Mouse (Mus musculus) T-helper 2 cell (primary cell): ENCODE results near the gene Chek2.
"Not testable (repeated sequence)": the region's sequence is repeated elsewhere in the genome, so short reads cannot be mapped to it uniquely, and the experiment has no call there.

ENCODE experiments used
- in situ Hi-C: fragments of 300-600 bp; cut with MboI, MseI; formaldehyde crosslinking; loops from one replicate; pipeline ENCODE4 v1.15.1; 2025; ENCODE audit warnings: high pct_unique_total_duplicates

The Chek2 gene

DNA sequence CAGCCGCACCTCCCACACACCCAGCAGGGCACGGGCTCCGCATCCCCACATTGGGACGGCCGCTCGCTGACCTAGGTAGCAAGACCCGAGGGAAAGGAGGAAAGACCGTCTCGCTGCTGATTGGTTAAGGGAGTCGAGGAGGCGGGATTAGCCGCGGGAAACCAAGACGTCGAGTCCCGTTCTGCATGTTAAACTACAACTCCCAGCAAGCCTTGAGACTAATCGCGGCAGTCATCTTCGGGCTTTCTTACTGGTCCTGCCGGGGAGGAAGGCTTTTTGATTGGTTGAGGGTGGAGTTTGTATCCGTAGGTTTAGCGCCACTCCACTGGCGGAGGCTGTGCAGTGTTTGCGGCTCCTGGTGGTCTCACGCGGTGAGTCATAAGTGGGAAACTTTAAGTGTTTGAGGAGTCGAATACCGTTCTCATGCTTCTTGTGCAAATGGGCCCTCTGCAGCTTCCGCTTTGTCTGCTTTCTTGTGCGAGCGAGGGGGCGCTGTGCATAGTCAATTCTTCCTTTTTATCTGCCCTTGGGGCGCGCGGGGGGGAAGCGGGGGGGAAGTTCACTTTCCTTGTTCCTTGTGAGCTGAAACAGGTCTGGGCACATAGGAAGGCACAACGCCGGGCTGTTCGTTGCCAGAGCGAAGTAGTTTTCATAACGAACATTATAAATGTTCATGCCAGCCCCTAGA lies at the start of gene Chek2, which contains the start of gene Hscb:
Chek2 (plus strand) TSS at position 302 of the 688 bp plus-strand sequence.
Hscb (minus strand) TSS at position 100 of the 688 bp plus-strand sequence.
- in situ Hi-C loops: no loop called here

GRCm38 (mm10) chr5:110794363-110794762 lies 45.4 kb upstream of the Chek2 start:
- in situ Hi-C loops: loop anchor here (10.0 kb wide), 1 partner anchor 1240 kb away; the partner anchor contains the start of gene Crlf2

DNA sequence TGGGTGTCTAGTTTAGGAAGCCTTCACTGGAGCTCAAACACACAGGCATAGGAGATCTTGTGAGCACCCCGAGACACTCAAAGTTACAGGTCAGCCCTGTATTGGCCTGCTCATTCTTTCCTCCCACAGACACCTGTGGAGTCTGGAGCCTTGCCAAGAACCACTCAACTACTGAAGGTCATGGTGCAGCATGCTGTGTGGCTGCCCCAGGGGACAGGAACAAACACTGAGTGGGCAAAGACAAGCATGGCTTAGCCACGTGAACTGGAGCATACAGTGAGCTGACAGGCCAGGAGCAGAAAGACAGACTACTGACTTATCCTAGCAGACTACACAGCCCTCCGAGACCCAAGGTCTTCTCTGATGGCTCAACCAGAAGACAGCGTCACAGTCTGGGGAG lies 42.1 kb upstream of the Chek2 start:
- in situ Hi-C loops: loop anchor here (10.0 kb wide), 1 partner anchor 1243 kb away; the partner anchor contains the start of gene Crlf2

DNA sequence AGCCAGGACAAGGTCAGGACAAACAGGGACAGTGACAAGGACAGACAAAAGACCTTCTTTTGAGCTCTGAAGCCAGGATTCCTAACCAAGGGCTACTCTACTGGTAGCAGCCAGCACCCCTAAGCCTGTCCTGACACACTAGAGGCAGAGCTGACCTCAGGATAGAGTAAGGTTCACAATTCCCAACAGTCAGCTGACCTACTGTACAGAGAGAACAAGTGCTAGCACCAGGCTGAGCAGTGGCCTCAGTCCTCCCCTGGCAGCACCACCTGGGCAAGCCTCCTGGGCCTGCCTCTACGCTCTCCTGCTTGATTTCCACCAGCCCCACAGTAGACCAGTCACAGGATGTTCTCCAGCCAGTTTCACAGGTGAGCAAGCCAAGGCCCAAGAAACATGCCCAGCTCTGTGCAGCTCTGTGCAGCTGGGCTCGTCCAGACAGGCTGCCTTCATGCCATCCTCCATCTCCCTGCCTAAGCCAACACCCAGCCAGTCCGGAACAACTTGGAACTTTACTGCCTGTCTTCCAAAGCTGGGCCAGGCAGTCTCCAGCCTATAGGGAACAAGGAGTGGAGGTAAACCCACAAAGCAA lies 38.6 kb upstream of the Chek2 start:
- in situ Hi-C loops: no loop called here

- in situ Hi-C loops: no loop called here
Observed at GRCm38 (mm10) chr5:110802186-110802585, 37.6 kb upstream of the Chek2 start.

DNA sequence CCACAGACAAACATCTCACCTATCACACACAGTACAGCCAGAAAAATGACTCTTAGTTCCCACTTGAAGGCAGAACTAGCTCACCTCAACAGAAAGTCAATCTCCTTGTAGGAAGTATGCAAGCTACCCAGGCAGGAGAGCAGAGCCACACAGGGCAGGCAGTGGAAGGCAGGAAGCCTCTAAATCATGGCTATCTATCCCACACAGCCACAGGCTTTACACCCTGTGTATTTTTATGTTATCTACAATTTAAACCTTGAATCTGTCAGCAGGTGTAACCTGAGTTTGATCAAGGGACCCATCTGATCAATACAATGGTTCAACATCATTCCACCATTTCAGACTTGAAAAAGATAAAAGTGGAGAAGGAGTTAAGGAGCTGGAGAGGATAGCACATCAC lies 37.0 kb upstream of the Chek2 start:
- in situ Hi-C loops: no loop called here

- in situ Hi-C loops: no loop called here
Observed at GRCm38 (mm10) chr5:110804012-110804743, 35.6 kb upstream of the Chek2 start.

DNA sequence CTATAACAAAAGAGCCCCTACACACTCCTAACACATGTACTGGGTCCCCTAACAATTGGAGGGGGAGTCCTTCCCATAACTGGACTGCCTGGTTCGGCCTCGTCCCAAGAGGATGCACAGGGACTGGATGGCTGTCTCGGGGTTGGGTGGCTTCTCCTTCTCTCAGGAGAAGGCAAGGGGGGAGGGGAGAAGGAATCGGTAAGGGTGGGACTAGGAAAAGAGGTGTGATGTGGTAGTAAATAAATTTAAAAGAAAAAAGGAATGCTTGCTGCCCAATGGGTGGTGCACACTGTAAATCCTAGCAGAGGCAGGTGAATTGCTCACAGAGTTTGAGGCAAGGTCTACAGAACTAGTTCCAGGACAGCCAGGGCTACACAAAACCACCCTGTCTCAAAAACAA lies 33.6 kb upstream of the Chek2 start:
- in situ Hi-C loops: no loop called here

DNA sequence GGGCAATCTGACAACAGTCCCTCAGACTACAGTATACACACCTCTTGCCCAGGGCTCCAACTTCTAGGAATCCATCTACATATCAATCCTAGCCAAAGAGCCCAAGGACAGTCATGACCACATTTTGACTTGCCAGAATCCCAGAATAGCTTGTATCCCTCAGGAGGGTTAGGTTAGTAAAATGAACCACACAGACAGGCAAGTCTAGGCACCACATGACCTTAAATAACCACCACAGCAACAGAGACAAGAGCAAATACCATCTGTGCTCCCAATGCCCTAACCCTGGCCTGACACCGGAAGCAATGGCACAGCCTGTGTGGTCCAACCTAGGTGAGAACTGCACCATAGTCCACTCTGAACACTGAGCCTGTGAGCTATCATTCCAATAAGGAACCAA lies 33.1 kb upstream of the Chek2 start:
- in situ Hi-C loops: no loop called here

GRCm38 (mm10) chr5:110807453-110807852 lies 32.3 kb upstream of the Chek2 start:
- in situ Hi-C loops: no loop called here

- in situ Hi-C loops: no loop called here
Observed at GRCm38 (mm10) chr5:110808061-110808631, 31.6 kb upstream of the Chek2 start.

DNA sequence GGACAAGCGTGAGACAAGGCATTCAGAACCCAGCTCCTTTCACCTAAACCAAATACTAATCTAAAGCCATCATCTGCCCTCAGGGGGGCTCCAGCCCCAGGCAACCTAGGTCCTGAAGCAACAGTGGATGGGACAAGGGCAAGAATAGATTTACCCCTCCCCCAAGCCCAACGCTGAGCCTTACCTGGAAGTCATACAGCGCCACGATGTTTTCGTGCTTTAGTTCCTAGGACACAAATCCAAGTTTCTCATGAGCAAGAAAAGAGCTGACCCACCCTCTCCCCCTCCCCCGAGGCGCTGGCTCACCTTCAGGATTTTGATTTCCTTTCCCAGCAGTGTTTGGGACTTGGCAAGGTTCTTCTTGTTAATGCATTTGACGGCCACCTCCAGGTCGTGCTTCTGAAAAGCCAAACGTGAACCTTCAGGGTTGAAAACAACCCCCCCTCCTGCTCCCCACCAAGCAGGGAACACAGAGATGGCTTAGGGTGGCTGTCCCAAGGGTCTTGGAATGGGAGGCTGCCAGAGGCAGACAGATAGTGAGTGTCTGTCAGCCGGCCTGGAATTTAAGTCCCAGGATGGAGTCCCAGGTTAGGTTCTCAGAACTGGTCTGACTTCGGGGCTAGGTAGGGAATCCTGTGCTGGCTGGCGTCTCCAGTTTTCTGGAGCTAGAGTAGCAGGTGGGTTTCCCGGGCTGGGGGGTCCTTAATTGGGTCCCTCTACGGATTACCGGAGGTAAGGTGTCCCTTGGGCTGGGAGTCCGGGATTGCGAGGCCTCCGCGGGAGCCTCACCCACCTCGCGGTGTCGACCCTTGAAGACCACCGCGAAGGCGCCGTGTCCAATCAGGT lies 30.7 kb upstream of the Chek2 start:
- in situ Hi-C loops: no loop called here

- in situ Hi-C loops: no loop called here
Observed at GRCm38 (mm10) chr5:110809667-110810325, 30.0 kb upstream of the Chek2 start, which contains the start of gene Ulk1. Ulk1 (minus strand) TSS chr5:110810097.

- in situ Hi-C loops: no loop called here
Observed at GRCm38 (mm10) chr5:110824421-110824820, 15.4 kb upstream of the Chek2 start.

DNA sequence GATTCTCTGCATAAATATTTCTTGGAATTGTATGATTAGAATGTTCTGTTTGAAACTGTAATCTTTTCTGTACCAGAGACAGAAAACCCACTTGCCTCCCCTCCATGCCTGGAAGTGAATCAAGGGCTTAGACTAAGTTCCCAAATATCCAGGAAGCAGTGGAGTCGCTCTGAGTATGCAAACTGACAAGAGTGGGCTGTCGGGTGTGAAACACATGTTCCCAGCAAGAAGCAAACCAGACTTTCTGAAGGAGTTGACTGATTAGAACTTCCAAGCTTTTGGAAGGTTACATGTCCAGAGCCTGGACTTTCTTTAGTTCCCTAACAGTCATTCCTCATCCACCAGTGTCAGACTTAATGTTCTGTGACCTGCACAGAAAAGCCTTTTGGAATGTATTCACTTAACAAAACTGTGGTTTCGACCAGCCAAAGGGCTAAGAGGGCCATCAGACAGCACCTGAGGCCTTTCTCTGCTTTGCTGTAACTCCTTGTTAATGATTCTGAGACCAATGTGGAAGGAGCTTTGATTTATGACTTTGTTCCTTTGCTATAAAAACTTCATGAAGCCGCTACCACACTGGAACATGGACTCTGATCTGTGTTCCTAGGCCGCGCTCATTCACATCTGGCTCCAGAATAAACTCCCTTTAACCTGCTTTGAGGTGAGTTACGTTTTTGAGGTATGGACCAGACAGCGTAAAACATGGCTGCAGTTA lies 12.8 kb upstream of the Chek2 start:
- in situ Hi-C loops: no loop called here

GRCm38 (mm10) chr5:110827576-110827975 lies 12.2 kb upstream of the Chek2 start:
- in situ Hi-C loops: no loop called here

DNA sequence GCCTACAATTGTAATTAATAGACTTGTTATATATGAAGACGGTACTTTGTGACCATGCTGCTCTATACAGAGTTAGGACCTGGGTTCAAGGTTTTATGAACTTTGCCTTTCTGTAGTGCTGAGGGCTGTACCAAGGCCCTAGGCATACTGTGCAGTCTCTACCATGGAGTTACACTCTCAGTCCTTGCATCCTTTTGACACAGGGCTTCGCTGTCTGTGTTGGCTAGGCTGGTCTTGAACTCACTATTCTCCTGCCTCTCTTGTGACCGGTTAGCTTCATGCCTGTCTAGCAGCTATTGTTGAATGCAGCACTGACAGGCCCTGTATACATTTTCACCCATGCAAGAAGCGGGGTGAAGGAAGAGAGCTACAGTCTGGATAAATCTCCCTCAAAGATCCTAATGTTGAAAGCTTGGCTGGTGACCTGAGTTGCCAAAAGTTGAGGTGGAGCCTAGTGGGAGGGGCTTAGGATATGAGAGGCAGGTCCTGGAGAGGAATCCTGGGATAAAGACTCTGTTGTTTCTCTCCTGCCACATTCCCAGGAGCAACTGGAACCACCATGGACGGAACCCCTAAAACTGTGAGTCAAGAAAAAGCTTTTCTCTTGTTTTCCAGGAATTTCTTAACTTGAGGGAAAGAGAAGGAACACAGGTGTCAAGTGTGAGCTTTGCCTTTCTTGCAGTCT lies 8.6 kb upstream of the Chek2 start:
- in situ Hi-C loops: no loop called here

DNA sequence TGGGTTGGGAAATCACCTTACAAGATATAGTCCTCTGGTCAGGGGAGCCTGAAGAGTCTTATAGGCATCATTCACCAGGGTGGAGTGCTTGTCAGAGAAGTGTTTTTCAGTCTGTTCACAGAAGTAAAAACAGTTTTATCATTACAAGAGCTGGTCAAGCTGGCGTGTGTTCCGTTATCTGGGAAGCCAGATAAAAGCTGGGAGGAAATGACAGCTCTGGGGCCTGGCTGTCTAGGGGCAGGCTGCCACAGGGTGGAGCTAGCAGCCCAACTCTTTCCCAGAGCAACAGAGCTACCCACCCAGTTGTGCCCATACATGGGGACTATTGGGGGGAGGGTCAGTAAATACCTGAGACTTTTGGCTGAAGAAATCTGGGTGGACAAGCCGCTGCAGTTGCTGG lies 3.8 kb upstream of the Chek2 start:
- in situ Hi-C loops: no loop called here

DNA sequence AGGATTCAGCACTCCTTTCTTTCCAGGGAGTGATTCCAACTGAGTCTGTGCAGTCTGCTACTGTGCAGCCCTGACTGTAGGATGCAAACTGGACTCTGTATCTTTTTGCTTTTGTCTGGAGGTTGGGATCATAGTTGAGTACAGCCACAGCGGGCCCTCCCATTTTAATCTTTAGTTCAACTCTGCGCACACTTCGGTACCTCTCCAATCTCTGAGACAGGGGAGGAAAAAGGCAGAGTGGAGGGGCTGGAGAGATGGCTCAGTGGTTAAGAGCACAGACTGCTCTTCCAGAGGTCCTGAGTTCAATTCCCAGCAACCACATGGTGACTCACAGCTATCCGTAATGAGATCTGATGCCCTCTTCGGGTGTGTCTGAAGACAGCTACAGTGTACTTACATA lies 1.8 kb upstream of the Chek2 start:
- in situ Hi-C loops: not testable (repeated sequence)
